Mouse (Mus musculus): ENCODE results near the gene Ly6g5c.

- no peak for TF ChIP-seq CTCF (IDR thresholded peaks at IDR 0.05; ENCODE audit: low read depth)
- no peak for TF ChIP-seq EP300 (optimal IDR thresholded peaks at IDR 0.05)
Measured at GRCm38 (mm10) chr17:35147922-35148639, 40.0 kb downstream of the Ly6g5c start.

Measured in stomach, postnatal 0 days (tissue).